14 mouse cellular contexts compared by ENCODE assay signal in the genomic region with DNA sequence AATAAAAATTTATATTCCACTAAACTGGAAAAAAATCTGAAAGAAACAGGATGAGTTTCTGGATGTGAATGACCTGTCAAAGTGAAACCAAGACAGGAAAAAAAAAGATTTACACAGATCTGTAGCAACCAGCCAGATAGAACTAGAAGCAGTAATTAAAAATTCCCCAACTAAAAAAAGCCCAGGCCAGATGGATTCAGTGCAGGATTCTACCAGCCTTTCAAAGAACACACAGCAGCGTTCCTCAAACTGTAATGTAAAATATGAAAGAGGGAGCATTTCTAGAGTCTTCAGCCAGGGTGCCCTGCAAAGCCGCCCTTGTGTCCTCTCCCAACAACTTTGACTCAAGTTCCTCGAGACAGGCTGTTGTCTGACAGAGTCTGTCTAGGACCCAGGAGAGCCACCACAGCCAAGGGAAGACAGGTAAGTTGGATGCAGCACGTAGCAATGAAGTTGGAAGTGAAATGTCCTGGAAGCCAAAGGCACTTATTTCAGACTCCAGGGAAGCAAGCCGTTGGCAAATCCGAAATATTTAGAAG.
"Had no signal": no experiment of that assay in that cellular context is flagged by ENCODE, and none has a peak within 500 bp of the region (broad histone marks: within the 10 kb centered on the region; RNA-seq: fewer than 3 reads in every experiment).

No protein-coding gene starts in this region.

- DNase-seq: kidney, adult 2 months; kidney, postnatal 14 days; lung, embryonic 14.5 days; lung, postnatal 10 days; lung, postnatal 4 days; thymus, postnatal 4 days had no signal

- ATAC-seq: intestine, embryonic 16.5 days; liver, embryonic 12.5 days; midbrain, embryonic 15.5 days had no signal

- H3K4me3 ChIP-seq: kidney, embryonic 15.5 days; limb, embryonic 15.5 days; liver, embryonic 12.5 days; megakaryocyte, embryonic 14.5 days; midbrain, embryonic 15.5 days; neural tube, embryonic 12.5 days had no signal

- H3K27ac ChIP-seq: kidney, embryonic 15.5 days; limb, embryonic 15.5 days; liver, embryonic 12.5 days; midbrain, embryonic 15.5 days; neural tube, embryonic 12.5 days; stomach, postnatal 0 days had no signal

- H3K4me1 ChIP-seq: kidney, embryonic 15.5 days; limb, embryonic 15.5 days; liver, embryonic 12.5 days; megakaryocyte, embryonic 14.5 days had no signal
